Mouse (Mus musculus) stomach, embryonic 14.5 days (tissue): ENCODE measurements around the gene Gart. TPM values are rescaled to one million over a fixed set of nuclear protein-coding genes. Genes with fewer than 3 reads are reported as not detected.

Experiments used
- ATAC-seq: fragments of 200-750 bp; cut with Nextera tagmentation; 2 replicates; pipeline ENCODE4 v1.8.0; 2017; ENCODE audit warnings: low read depth, moderate TSS enrichment; ENCODE audit not compliant: insufficient number of reproducible peaks, insufficient read depth, low FRiP score
- H3K27ac ChIP-seq: fragments of 300-500 bp; sonication (generic); 2 replicates; pipeline ENCODE4 v1.5.1; 2014; ENCODE audit warnings: mild to moderate bottlenecking, low read length, moderate library complexity, mixed read lengths
- H3K27me3 ChIP-seq: fragments of 300-500 bp; sonication (generic); 2 replicates; pipeline ENCODE4 v1.6.1; 2014; ENCODE audit warnings: low read length, control low read depth, mixed read lengths; ENCODE audit not compliant: control insufficient read depth, insufficient read depth
- H3K36me3 ChIP-seq: fragments of 300-500 bp; sonication (generic); 2 replicates; pipeline ENCODE4 v1.6.1; 2014; ENCODE audit warnings: mild to moderate bottlenecking, control low read depth, low read length, moderate library complexity, mixed read lengths; ENCODE audit not compliant: control insufficient read depth, insufficient read depth
- H3K4me1 ChIP-seq: fragments of 300-500 bp; sonication (generic); 2 replicates; pipeline ENCODE4 v1.6.1; 2014; ENCODE audit warnings: low read length, control low read depth, mixed read lengths; ENCODE audit not compliant: control insufficient read depth, insufficient read depth
- H3K4me2 ChIP-seq: fragments of 300-500 bp; sonication (generic); replicated peaks from 2 replicates; pipeline ENCODE4 v1.6.1; 2014; ENCODE audit warnings: low read depth, low read length, control low read depth
- H3K4me3 ChIP-seq: fragments of 300-500 bp; sonication (generic); 2 replicates; pipeline ENCODE4 v1.5.1; 2014; ENCODE audit warnings: low read depth, low read length, control low read depth
- H3K9ac ChIP-seq: fragments of 300-500 bp; sonication (generic); replicated peaks from 2 replicates; pipeline ENCODE4 v1.6.1; 2014; ENCODE audit warnings: low read depth, mild to moderate bottlenecking, control low read depth, low read length, moderate library complexity, mixed read lengths
- H3K9me3 ChIP-seq: fragments of 300-500 bp; sonication (generic); 2 replicates; pipeline ENCODE4 v1.6.1; 2016; ENCODE audit warnings: low read depth, low read length, control low read depth; ENCODE audit not compliant: control insufficient read depth
- WGBS: fragments of 180-500 bp; shearing (Covaris S2); extraction: QIAGEN DNeasy Blood & Tissue Kit; methylation state at CpG from one replicate; pipeline ENCODE4 v1.1.7; 2014; 5-methylcytosine and 5-hydroxymethylcytosine counted together
- polyA plus RNA-seq: library from polyadenylated mRNA; unstranded; fragments of >200 nt; fragmentation: Nextera tagmentation; extraction: Ambion mirVana; gene quantifications from 2 replicates; pipeline ENCODE4 v1.2.1, GENCODE M21; 2014

The Gart gene
- polyA plus RNA-seq, 1 experiment from 2014 or later: 95.8 TPM

GRCm38 (mm10) chr16:91657285-91657684, 10.5 kb upstream of the Gart start:
- Histone ChIP-seq H3K9me3 (no peaks in the 10 kb centered on the region), H3K4me3 (no peak overlapping the region), H3K9ac (no peak overlapping the region), H3K4me2 (no peak overlapping the region), H3K27me3 (no peaks in the 10 kb centered on the region), H3K27ac (no peak overlapping the region), H3K4me1 (0 out of 2 replicates have a peak, but pooled peaks cover 1% of the 10 kb centered on the region), H3K36me3 (peaks cover 85% of the 10 kb centered on the region)
- 98% methylated on average over 17 of the region's 17 CpGs for WGBS
- no peak; the same call in 1 of the 2 replicates for ATAC-seq

GRCm38 (mm10) chr16:91655285-91655684, 8.5 kb upstream of the Gart start:
- 94% methylated on average over 9 of the region's 9 CpGs for WGBS
- H3K4me1 ChIP-seq: peaks cover 4% of the 10 kb centered on the region; the same call in 1 of the 2 replicates
- H3K9ac ChIP-seq: no peak overlapping the region
- H3K9me3 ChIP-seq: no peaks in the 10 kb centered on the region
- H3K4me2 ChIP-seq: no peak overlapping the region
- no peak overlapping the region for H3K27ac ChIP-seq
- H3K27me3 ChIP-seq: no peaks in the 10 kb centered on the region
- no peak for ATAC-seq
- H3K4me3 ChIP-seq: no peak overlapping the region
- peaks cover 73% of the 10 kb centered on the region for H3K36me3 ChIP-seq

- no peak overlapping the region for H3K4me2 ChIP-seq
- H3K4me1 ChIP-seq: peaks cover 10% of the 10 kb centered on the region; the same call in 1 of the 2 replicates
- H3K4me3 ChIP-seq: no peak overlapping the region
- no peak overlapping the region for H3K27ac ChIP-seq
- H3K36me3 ChIP-seq: peaks cover 42% of the 10 kb centered on the region
- no peaks in the 10 kb centered on the region for H3K9me3 ChIP-seq
- WGBS: 95% methylated on average over 3 of the region's 3 CpGs
- no peaks in the 10 kb centered on the region for H3K27me3 ChIP-seq
- no peak overlapping the region for H3K9ac ChIP-seq
- ATAC-seq: no peak
Measured at GRCm38 (mm10) chr16:91652191-91652590, 5.4 kb upstream of the Gart start.

GRCm38 (mm10) chr16:91649781-91650180, 3.0 kb upstream of the Gart start:
- H3K4me3 ChIP-seq: no peak overlapping the region
- H3K4me2 ChIP-seq: no peak overlapping the region
- no peaks in the 10 kb centered on the region for H3K27me3 ChIP-seq
- no peak overlapping the region for H3K27ac ChIP-seq
- no peak for ATAC-seq
- peaks cover 12% of the 10 kb centered on the region; the same call in 1 of the 2 replicates for H3K4me1 ChIP-seq
- H3K36me3 ChIP-seq: peaks cover 18% of the 10 kb centered on the region
- H3K9me3 ChIP-seq: no peaks in the 10 kb centered on the region
- no peak overlapping the region for H3K9ac ChIP-seq

- Histone ChIP-seq H3K27ac (no peak overlapping the region), H3K36me3 (peaks cover 14% of the 10 kb centered on the region), H3K9me3 (no peaks in the 10 kb centered on the region), H3K4me1 (peaks cover 18% of the 10 kb centered on the region; the same call in 1 of the 2 replicates), H3K4me2 (peak overlapping the region; percentile 52), H3K4me3 (peak overlapping the region; percentile 70), H3K27me3 (no peaks in the 10 kb centered on the region), H3K9ac (0 out of 2 replicates have a peak overlapping the region, but pooled peaks have one; percentile 11)
- 57% methylated on average over 3 of the region's 3 CpGs for WGBS
- no peak for ATAC-seq
Measured at GRCm38 (mm10) chr16:91649246-91649645, 2.5 kb upstream of the Gart start.

- Histone ChIP-seq H3K36me3 (peaks cover 9% of the 10 kb centered on the region), H3K4me3 (peak overlapping the region; percentile 70), H3K9ac (peak overlapping the region; percentile 89), H3K27me3 (no peaks in the 10 kb centered on the region), H3K4me1 (peaks cover 18% of the 10 kb centered on the region; the same call in 1 of the 2 replicates), H3K4me2 (peak overlapping the region; percentile 52), H3K9me3 (no peaks in the 10 kb centered on the region), H3K27ac (peak overlapping the region; percentile 99)
- under 1% methylated on average over 25 of the region's 25 CpGs for WGBS
- ATAC-seq: peak; percentile 53; the same call in 1 of the 2 replicates
Measured at GRCm38 (mm10) chr16:91648220-91648550, 1.4 kb upstream of the Gart start.

- WGBS: under 1% methylated on average over 68 of the region's 70 CpGs
- peak; percentile 97 for ATAC-seq
- Histone ChIP-seq H3K9ac (peak within 1 kb of the TSS; percentile 89), H3K4me2 (peak within 1 kb of the TSS; percentile 78), H3K4me1 (peaks cover 18% of the 10 kb centered on the region; the same call in 1 of the 2 replicates), H3K27ac (peak within 1 kb of the TSS; percentile 99), H3K9me3 (no peaks in the 10 kb centered on the region), H3K27me3 (no peaks in the 10 kb centered on the region), H3K36me3 (peaks cover 8% of the 10 kb centered on the region), H3K4me3 (peak within 1 kb of the TSS; percentile 70)
Measured at GRCm38 (mm10) chr16:91647461-91648219, 888 bp upstream of the Gart start, which contains the start of gene Son. Son (plus strand) TSS chr16:91647506.

DNA sequence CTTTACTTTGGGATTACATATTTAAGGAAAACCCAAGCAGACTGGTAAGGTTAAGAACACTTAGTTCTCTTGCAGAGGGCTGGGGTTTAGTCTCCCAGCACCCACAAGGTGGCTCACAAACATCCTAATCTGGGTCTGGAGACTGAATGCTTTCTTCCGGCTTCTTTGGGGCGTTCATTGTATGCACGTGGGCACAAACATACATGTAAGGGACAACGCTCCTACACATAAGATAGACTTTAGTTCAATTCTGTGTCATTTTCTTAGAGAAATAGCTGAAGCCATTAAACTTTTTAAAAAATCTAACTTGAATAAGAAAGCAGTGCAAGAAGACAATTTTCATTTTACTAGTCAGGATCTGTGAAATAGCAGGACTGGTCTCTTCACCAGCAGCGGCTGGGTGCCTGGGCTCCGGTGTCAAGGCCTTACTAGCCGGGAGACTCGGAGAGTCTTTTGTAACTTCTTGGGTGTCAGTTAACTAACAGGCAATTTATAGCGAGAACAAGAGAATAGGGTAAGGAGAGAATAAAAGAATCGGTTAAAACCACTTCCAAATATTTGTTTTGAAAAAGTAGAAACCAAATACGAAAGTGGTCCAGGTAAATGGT, 653 bp downstream of the Gart start:
- no peak for ATAC-seq
- peak overlapping the region; percentile 99; the same call in 1 of the 2 replicates for H3K27ac ChIP-seq
- H3K9me3 ChIP-seq: no peaks in the 10 kb centered on the region
- peak overlapping the region; percentile 78 for H3K4me2 ChIP-seq
- WGBS: 1% methylated on average over 11 of the region's 11 CpGs
- peak overlapping the region; percentile 23 for H3K9ac ChIP-seq
- H3K36me3 ChIP-seq: peaks cover 13% of the 10 kb centered on the region
- H3K27me3 ChIP-seq: no peaks in the 10 kb centered on the region
- peaks cover 13% of the 10 kb centered on the region; the same call in 1 of the 2 replicates for H3K4me1 ChIP-seq
- peak overlapping the region; percentile 70 for H3K4me3 ChIP-seq
